Mouse (Mus musculus): Measurements from ENCODE around the gene Frmd4a. TPM values are rescaled to one million over a fixed set of nuclear protein-coding genes. Genes with fewer than 3 reads are reported as not detected.
"Not testable (repeated sequence)": the region's sequence is repeated elsewhere in the genome, so short reads cannot be mapped to it uniquely, and the experiment has no call there.

Gene Frmd4a
- polyA plus RNA-seq, 1 experiment from 2014 or later = 44.5 TPM

DNA sequence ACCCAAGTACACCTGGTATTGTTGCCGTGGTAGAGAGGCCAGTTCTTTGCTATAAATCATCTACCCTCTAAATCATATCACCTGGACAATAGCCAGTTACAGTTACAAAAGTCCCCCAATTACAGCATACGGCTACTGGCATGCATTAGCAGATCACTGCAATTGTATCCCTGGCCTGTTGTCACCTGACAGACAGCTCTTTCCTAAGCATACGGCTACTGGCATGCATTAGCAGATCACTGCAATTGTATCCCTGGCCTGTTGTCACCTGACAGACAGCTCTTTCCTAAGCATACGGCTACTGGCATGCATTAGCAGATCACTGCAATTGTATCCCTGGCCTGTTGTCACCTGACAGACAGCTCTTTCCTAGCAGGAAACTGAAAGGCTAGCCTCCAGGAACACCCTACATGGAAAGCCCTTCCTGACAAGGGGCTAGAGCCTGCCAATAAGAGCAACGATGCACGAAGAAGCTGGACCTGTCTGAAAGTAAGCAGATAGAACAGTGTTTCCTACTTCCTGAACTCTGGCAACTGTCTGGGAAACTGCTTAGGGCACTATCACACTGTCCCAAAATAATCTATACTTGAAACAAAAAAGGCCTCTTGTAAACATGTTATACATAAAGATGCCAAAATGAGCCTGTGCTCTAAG lies 596.9 kb downstream of the Frmd4a start:
- ATAC-seq (ENCODE audit: insufficient read depth, low FRiP score, low TSS enrichment) = not testable (repeated sequence)
- WGBS = 76% methylated on average over 6 of the region's 6 CpGs

DNA sequence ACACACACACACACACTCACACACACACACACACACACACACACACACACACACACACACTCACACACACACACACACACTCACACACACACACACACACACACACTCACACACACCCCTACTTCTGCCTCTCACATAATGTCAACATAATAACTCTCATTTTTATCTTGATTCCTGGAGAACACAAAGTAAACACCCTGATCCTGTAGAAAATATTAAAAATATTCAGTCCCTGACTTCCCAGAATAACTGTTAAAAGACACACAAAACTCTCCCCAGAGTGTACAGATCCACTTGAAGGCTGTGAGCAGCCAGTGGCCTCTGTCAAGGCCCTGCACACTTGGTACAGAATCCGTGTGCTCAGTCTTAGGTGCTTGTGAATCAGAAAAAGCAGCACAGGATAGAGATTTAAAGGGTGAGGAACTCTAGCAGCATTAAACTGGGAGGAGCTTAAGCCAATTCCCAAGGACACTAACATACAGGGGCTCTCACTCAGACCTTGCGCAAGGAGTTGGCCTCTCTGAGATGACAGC lies 597.6 kb downstream of the Frmd4a start:
- no peak overlapping the region for H3K9ac ChIP-seq (ENCODE audit: low read length)
- H3K27me3 ChIP-seq (ENCODE audit: control insufficient read depth, insufficient read depth, low read length) = no peaks in the 10 kb centered on the region
- H3K9me3 ChIP-seq (ENCODE audit: control insufficient read depth, low read length) = no peaks in the 10 kb centered on the region
- ATAC-seq (ENCODE audit: insufficient read depth, low FRiP score, low TSS enrichment) (no peak), DNase-seq (ENCODE audit: low spot score) (no peak)
- H3K4me2 ChIP-seq (ENCODE audit: low read depth) = no peak overlapping the region
- H3K27ac ChIP-seq (ENCODE audit: low read depth, low read length) = no peak overlapping the region
- peaks cover 13% of the 10 kb centered on the region for H3K36me3 ChIP-seq (ENCODE audit: control insufficient read depth, insufficient read depth, low read length)
- H3K4me1 ChIP-seq (ENCODE audit: control insufficient read depth, insufficient read depth, low read length) = no peaks in the 10 kb centered on the region
- H3K4me3 ChIP-seq (ENCODE audit: low read depth, low read length) = no peak overlapping the region
- 94% methylated on average over 2 of the region's 2 CpGs for WGBS

More for the DNA sequence above, 596.9 kb downstream of the Frmd4a start:
- not testable (repeated sequence) for DNase-seq (ENCODE audit: low spot score); H3K9ac ChIP-seq (ENCODE audit: low read length); H3K4me1 ChIP-seq (ENCODE audit: control insufficient read depth, insufficient read depth, low read length); H3K9me3 ChIP-seq (ENCODE audit: control insufficient read depth, low read length); H3K4me3 ChIP-seq (ENCODE audit: low read depth, low read length); H3K27ac ChIP-seq (ENCODE audit: low read depth, low read length); H3K4me2 ChIP-seq (ENCODE audit: low read depth); H3K27me3 ChIP-seq (ENCODE audit: control insufficient read depth, insufficient read depth, low read length)
- H3K36me3 ChIP-seq (ENCODE audit: control insufficient read depth, insufficient read depth, low read length) = peaks cover 13% of the 10 kb centered on the region

DNA sequence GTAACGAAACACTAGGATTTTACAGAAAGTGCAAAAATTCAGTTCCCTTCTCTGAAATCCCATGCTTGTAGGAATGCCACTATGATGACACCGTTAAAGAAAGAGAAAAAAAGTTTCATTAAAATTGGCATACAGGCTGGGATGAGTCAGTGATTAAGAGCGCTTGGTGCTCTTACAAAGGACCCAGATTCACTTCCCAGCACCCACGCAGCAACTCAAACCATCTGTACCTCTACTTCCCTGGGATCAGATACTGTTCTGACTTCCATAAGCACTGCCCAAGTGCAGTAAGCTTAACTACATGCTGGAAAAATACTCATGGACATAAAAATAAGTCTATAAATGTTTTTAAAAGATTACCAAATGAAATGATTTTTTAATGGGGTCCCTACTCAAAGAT lies 599.5 kb downstream of the Frmd4a start:
- no peaks in the 10 kb centered on the region for H3K9me3 ChIP-seq (ENCODE audit: control insufficient read depth, low read length)

DNA sequence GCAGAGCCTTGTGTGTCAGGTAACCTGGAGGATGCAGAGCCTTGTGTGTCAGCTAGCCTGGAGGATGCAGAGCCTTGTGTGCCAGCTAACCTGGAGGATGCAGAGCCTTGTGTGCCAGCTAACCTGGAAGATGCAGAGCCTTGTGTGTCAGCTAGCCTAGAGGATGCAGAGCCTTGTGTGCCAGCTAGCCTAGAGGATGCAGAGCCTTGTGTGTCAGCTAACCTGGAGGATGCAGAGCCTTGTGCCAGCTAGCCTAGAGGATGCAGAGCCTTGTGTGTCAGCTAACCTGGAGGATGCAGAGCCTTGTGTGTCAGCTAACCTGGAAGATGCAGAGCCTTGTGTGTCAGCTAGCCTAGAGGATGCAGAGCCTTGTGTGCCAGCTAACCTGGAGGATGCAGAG lies 601.6 kb downstream of the Frmd4a start:
- H3K9me3 ChIP-seq (ENCODE audit: control insufficient read depth, low read length); DNase-seq (ENCODE audit: low spot score); H3K36me3 ChIP-seq (ENCODE audit: control insufficient read depth, insufficient read depth, low read length); H3K27ac ChIP-seq (ENCODE audit: low read depth, low read length); H3K27me3 ChIP-seq (ENCODE audit: control insufficient read depth, insufficient read depth, low read length); H3K4me3 ChIP-seq (ENCODE audit: low read depth, low read length); H3K4me1 ChIP-seq (ENCODE audit: control insufficient read depth, insufficient read depth, low read length); H3K9ac ChIP-seq (ENCODE audit: low read length); ATAC-seq (ENCODE audit: insufficient read depth, low FRiP score, low TSS enrichment); H3K4me2 ChIP-seq (ENCODE audit: low read depth): not testable (repeated sequence)

More for the DNA sequence above, 599.5 kb downstream of the Frmd4a start:
- Histone ChIP-seq H3K27ac (ENCODE audit: low read depth, low read length) (no peak overlapping the region), H3K9ac (ENCODE audit: low read length) (no peak overlapping the region), H3K4me1 (ENCODE audit: control insufficient read depth, insufficient read depth, low read length) (no peaks in the 10 kb centered on the region), H3K36me3 (ENCODE audit: control insufficient read depth, insufficient read depth, low read length) (peaks cover 4% of the 10 kb centered on the region), H3K4me2 (ENCODE audit: low read depth) (no peak overlapping the region), H3K27me3 (ENCODE audit: control insufficient read depth, insufficient read depth, low read length) (no peaks in the 10 kb centered on the region), H3K4me3 (ENCODE audit: low read depth, low read length) (no peak overlapping the region)
- DNase-seq (ENCODE audit: low spot score) = no peak
- no peak for ATAC-seq (ENCODE audit: insufficient read depth, low FRiP score, low TSS enrichment)
- 91% methylated on average over 4 of the region's 4 CpGs for WGBS

DNA sequence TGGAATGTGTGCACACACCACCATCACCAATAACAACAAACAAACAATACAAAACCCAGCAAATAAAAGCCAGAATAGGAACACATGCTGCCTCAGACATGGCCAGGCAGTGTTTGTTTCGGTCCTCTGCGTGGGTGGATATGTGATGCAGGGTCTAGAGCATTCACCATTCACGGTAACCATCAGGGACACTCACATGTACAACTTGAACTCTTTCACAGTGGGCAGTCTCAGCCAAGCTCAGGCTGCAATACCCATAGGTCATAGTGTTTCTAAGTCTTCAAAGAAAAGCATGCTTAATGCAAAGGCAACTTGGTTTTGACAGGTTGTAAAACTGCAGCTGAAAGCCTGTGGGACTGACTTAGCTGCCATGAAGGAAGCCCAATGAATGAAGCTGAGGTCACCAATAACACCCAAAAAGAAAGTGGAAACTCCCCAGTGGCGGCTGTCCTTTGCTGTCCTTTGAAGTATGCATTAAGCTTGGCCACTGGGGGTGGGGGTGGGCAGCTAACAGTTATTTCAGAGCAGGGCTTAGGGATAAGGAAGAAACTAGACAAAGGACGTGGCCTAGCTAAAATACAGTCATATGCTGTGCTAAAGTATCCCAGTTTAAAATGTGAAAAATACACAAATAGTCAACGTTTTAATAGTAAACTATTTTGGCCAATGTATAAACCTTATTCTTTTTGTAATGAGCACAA lies 602.5 kb downstream of the Frmd4a start:
- no peaks in the 10 kb centered on the region for H3K27me3 ChIP-seq (ENCODE audit: control insufficient read depth, insufficient read depth, low read length)
- DNase-seq (ENCODE audit: low spot score) = no peak

DNA sequence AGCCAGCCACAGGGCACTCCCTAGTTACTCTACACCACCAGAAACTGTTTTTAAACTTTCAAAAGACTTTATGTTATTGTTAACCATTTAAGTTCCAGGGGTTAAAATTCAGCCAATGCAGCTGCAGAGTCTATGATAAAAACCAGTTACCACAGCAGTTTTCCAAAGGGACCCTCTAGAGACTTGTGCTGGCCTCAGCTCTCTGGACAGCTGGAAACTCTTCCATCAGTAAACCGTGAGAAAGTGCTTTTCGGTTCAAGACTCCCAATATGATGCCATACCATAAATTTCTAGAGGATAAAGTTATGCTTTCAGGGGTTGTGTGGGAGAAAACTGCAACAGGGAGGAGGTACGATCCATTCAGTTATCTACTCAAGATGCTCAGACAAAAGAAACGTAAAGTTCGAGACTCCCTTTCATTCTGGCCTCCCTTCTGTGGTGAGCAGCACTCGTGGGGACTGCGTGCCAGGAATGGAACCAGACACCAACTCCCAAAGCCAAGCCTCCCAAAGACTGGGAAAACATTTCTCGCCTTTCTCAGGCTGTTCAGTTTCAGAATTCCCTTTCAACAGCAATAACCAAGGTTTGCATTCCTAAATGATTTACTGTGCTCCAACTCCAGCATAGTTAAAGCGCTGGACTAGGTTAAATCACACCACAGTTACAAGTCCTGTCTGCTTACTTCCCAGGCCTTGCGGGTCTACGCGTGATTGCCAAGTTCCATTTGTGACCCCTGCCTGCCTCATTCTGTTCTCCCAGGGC lies 603.3 kb downstream of the Frmd4a start:
- no peak overlapping the region for H3K4me3 ChIP-seq (ENCODE audit: low read depth, low read length)
- no peak overlapping the region for H3K9ac ChIP-seq (ENCODE audit: low read length)
- no peaks in the 10 kb centered on the region for H3K27me3 ChIP-seq (ENCODE audit: control insufficient read depth, insufficient read depth, low read length)
- DNase-seq (ENCODE audit: low spot score) (no peak), ATAC-seq (ENCODE audit: insufficient read depth, low FRiP score, low TSS enrichment) (no peak)
- peaks cover 3% of the 10 kb centered on the region for H3K36me3 ChIP-seq (ENCODE audit: control insufficient read depth, insufficient read depth, low read length)
- WGBS = 75% methylated on average over 12 of the region's 12 CpGs
- no peaks in the 10 kb centered on the region for H3K4me1 ChIP-seq (ENCODE audit: control insufficient read depth, insufficient read depth, low read length)
- H3K27ac ChIP-seq (ENCODE audit: low read depth, low read length) = no peak overlapping the region
- no peak overlapping the region for H3K4me2 ChIP-seq (ENCODE audit: low read depth)
- H3K9me3 ChIP-seq (ENCODE audit: control insufficient read depth, low read length) = no peaks in the 10 kb centered on the region

More for the DNA sequence above, 602.5 kb downstream of the Frmd4a start:
- Histone ChIP-seq H3K4me3 (ENCODE audit: low read depth, low read length) (no peak overlapping the region), H3K4me2 (ENCODE audit: low read depth) (no peak overlapping the region), H3K36me3 (ENCODE audit: control insufficient read depth, insufficient read depth, low read length) (peaks cover 3% of the 10 kb centered on the region), H3K9ac (ENCODE audit: low read length) (no peak overlapping the region), H3K27ac (ENCODE audit: low read depth, low read length) (no peak overlapping the region), H3K9me3 (ENCODE audit: control insufficient read depth, low read length) (no peaks in the 10 kb centered on the region), H3K4me1 (ENCODE audit: control insufficient read depth, insufficient read depth, low read length) (no peaks in the 10 kb centered on the region)
- 70% methylated on average over 6 of the region's 6 CpGs for WGBS
- ATAC-seq (ENCODE audit: insufficient read depth, low FRiP score, low TSS enrichment) = no peak

DNA sequence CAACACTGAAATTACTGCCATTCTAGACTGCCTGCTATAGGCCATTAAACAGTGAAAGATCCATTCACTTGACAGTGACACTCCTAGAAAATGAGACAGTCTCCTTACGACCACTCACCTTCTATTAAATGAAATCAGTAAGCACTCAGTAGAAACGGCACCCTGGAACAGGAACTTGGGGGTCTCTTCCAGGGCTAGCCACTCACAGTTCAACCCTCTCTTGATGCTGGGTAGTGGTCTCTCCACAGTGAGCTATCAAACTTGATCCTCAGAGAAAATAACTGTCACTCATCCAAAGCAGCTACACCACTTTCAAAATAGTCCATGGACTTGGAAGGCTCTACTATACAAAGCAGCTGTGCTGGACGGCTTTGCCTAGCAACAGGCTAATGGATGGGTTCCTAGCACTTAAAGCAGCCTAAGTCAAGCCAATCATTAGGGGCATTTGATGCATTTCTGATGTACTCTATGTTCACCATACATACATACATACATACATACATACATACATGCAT lies 604.0 kb downstream of the Frmd4a start:
- Histone ChIP-seq H3K4me1 (ENCODE audit: control insufficient read depth, insufficient read depth, low read length) (no peaks in the 10 kb centered on the region), H3K4me2 (ENCODE audit: low read depth) (no peak overlapping the region), H3K9ac (ENCODE audit: low read length) (no peak overlapping the region), H3K9me3 (ENCODE audit: control insufficient read depth, low read length) (no peaks in the 10 kb centered on the region), H3K27ac (ENCODE audit: low read depth, low read length) (no peak overlapping the region), H3K4me3 (ENCODE audit: low read depth, low read length) (no peak overlapping the region), H3K27me3 (ENCODE audit: control insufficient read depth, insufficient read depth, low read length) (no peaks in the 10 kb centered on the region), H3K36me3 (ENCODE audit: control insufficient read depth, insufficient read depth, low read length) (peaks cover 3% of the 10 kb centered on the region)
- ATAC-seq (ENCODE audit: insufficient read depth, low FRiP score, low TSS enrichment) (no peak), DNase-seq (ENCODE audit: low spot score) (no peak)
- WGBS = 77% methylated on average over 3 of the region's 3 CpGs

DNA sequence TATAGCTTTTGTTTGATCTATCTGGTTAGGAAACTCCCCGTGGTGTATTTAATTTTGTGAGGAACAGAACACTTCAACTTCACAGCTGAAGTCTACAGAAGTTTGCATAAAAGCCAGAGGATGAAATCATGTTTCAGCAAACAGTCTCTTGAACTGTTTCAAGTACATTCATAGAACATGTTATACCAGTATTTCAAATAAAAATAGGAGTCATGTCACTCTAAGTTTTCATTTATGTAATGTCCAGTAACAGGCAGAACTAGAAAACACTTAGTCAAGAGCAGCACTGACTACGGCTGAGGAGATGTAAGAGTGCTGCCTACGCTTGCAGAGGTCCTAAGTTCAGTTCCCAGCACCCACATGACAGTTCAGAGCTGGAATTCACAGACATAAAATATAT lies 609.4 kb downstream of the Frmd4a start:
- ATAC-seq (ENCODE audit: insufficient read depth, low FRiP score, low TSS enrichment) = no peak
- no peak overlapping the region for H3K27ac ChIP-seq (ENCODE audit: low read depth, low read length)
- no peaks in the 10 kb centered on the region for H3K4me1 ChIP-seq (ENCODE audit: control insufficient read depth, insufficient read depth, low read length)
- H3K27me3 ChIP-seq (ENCODE audit: control insufficient read depth, insufficient read depth, low read length) = no peaks in the 10 kb centered on the region
- no peak overlapping the region for H3K4me2 ChIP-seq (ENCODE audit: low read depth)
- H3K4me3 ChIP-seq (ENCODE audit: low read depth, low read length) = no peak overlapping the region
- no peaks in the 10 kb centered on the region for H3K9me3 ChIP-seq (ENCODE audit: control insufficient read depth, low read length)
- no peak overlapping the region for H3K9ac ChIP-seq (ENCODE audit: low read length)
- no peak for DNase-seq (ENCODE audit: low spot score)
- 94% methylated on average over 3 of the region's 3 CpGs for WGBS
- peaks cover 3% of the 10 kb centered on the region for H3K36me3 ChIP-seq (ENCODE audit: control insufficient read depth, insufficient read depth, low read length)

All from neural tube, embryonic 11.5 days (tissue).